Mouse (Mus musculus) A20 (cell line): Measurements from ENCODE around the gene Unc119.

ENCODE experiments used
- DNase-seq: peaks from one replicate; pipeline ENCODE4 v3.0.0-alpha.2; 2011; ENCODE audit warnings: low read depth, low spot score

The Unc119 gene

DNA sequence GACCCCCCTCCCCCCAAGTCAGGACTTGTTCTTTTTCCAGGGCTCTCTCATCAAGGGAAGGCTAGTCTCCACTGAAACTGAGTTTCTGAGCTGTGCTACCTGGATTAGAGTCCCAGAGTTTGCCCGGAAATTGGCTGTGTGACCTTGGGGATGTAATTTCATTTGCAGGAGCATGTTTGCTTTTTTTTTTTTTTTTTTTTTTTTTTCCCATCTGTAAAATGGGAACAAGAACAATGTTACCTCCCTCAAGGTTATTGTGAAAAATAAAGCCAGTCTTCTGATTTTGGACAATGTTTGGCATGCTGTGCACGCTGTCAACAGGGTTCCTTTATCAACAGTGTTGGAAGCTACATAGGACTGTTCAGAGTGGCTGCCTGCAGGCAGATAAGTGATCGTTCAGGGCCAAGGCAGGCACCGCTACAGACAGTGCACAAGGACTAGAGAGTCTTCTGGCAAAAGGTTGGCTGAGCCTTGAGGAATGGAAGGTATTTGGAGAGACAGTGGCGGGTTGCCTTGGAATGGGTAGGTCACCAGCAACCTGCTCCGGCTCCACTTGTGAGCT is 1.1 kb downstream of the Unc119 start:
- no peak for DNase-seq

DNA sequence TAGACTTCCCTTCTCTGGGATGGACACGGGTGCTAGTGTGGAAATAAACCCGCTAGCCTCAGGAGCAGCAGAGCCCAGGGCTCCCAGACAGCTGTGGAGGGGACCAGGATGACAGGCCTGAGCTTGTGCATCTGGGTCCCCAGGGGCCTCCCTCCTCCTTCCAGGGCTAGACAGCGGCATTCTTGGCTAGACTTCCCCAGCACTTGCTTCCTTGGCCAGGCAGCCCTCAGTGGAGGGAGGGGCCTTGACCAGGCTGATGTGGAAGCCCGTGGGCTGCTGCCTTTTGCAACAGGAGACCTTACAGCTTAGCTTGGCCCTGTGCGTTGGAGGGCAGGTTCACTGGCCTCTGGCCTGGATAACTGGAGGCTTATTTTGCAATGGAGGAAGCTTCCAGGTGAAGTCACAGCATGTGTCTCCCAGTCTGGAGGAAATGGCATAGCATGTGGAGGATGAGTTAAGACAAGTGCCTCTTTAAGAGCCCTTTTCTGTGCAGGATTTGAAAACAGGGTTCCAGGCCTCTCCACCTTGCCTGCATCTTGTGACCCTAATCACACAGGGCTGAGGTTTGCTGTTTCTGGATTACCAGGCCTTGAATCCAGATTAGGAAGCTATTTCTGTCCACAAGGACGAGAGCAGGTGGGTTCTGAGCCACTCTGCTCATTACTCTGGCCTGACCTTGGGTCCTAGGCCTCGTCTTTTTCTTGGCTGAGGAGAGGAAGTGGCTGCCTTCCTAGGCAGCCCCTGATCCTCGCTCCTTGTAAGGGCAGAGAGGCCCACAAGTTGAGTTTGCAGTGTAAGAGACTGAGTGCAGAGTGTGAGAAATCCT is 1.8 kb downstream of the Unc119 start:
- DNase-seq: peak; percentile 36

DNA sequence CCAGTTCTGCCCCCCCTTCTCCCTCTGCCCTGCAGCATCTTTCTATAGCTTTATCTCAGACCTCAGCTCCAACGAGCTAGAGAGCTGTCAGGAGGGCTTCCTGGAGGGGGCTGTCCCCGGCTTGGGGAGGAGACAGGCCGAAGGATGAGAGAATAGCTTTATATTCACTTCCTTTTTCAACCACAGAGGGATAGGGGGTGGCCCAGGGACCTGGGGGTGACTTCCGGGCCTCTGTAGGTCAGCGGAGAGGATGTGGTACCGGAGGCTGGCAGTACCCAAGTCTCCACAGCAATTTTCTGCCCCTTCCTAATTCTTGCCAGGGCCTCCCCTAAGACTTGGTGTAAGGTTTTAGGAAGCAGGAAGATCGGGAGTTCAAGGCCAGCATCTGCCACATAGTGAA is 2.5 kb downstream of the Unc119 start:
- DNase-seq: peak; percentile 89

DNA sequence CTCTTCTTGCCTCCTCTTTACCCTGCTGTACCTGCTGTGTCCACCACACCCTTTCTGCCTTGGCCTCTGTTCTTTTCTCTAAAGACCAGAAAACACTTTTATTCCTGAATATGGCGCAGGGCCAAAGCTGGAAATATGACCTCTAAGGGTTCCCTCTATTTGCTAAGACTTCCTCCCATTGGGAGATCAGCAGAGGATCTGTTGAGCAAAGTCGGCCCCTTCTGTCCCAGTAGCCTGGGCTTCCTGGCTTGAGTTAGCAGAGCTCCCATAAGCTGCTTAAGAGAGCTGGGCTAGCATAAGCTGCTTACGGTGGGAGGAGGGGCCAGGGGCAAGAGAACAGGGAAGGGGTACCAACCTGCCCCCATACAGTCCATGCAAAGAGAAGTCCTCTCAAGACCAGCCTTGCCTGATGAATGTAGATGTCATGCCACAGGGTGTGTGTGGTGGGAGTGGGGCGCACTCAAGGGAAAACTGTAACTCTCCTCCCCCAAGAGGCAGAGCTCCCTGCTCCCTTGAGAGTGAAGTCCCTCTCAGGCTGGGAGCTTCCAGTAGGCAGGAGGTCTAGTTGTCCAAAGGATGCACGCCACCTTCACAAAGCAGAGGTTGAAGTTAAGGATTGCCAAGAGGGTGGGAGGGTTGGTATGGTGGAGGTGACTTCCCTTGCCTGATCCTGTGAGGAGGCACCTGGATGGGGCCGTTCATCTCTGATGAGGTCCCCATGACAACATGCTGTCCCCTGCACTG is 3.2 kb downstream of the Unc119 start:
- peak; percentile 76 for DNase-seq

DNA sequence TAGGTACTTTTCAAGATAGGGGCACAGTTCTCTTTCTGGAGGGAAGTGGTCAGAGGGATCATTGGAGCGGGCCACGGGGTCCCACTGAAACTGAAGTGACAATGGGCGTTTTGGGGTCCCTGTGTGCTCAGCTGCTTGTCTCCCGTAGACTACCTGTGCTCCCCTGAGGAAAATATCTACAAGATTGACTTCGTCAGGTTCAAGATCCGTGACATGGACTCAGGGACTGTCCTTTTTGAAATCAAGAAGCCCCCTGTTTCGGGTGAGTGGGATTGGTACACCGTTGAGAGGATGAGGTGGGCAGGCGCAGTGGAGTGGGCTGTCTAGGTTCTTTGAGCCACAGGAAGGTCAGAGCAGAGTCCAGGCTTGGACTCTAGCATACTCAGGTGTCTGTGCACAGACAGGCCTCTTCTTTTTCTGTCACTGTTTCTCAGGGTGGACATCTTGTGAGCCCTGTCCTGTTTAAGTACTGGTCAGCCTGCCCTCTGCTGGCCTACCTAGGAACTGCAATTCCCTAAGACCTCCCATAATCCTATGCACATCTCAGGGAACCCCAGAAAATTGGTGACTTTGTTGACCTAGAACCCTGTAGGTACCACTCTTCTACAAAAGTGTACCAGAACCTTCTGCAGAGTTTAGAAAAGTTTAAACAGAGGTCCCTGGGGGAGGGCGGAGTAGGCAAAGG is 3.9 kb downstream of the Unc119 start:
- DNase-seq: peak; percentile 86

DNA sequence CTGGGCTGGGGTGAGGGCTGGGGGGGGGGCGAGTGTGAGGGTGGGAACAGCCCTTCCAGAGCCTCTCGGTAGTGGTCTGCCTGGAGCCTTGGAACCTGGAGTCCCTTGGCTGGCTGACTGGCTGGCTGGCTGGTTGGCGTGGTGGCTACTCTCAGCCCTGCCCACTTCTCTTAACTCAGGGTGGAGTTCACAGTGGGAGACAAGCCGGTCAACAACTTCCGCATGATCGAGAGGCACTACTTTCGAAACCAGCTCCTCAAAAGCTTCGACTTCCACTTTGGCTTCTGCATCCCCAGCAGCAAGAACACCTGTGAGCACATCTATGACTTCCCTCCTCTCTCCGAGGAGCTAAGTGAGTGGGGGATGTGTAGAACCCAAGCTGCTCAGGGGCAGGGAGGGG is 4.6 kb downstream of the Unc119 start:
- peak; percentile 89 for DNase-seq

DNA sequence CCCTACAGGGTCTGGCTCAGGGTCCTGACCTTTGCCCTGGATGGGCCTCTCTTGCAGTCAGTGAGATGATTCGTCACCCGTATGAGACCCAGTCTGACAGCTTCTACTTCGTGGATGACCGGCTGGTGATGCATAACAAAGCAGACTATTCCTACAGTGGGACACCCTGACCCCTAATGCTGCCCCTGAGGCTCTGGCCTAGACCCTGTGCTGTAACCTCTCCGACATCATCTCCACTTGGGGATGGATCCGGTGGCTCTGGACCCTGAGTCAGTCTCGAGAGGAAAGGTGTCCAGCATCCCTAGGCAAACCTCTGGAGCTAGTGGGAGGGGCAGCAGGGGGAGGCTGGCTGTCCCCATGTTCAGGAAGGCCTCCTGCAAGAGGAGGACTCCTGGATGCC is 5.2 kb downstream of the Unc119 start:
- no peak for DNase-seq

DNA sequence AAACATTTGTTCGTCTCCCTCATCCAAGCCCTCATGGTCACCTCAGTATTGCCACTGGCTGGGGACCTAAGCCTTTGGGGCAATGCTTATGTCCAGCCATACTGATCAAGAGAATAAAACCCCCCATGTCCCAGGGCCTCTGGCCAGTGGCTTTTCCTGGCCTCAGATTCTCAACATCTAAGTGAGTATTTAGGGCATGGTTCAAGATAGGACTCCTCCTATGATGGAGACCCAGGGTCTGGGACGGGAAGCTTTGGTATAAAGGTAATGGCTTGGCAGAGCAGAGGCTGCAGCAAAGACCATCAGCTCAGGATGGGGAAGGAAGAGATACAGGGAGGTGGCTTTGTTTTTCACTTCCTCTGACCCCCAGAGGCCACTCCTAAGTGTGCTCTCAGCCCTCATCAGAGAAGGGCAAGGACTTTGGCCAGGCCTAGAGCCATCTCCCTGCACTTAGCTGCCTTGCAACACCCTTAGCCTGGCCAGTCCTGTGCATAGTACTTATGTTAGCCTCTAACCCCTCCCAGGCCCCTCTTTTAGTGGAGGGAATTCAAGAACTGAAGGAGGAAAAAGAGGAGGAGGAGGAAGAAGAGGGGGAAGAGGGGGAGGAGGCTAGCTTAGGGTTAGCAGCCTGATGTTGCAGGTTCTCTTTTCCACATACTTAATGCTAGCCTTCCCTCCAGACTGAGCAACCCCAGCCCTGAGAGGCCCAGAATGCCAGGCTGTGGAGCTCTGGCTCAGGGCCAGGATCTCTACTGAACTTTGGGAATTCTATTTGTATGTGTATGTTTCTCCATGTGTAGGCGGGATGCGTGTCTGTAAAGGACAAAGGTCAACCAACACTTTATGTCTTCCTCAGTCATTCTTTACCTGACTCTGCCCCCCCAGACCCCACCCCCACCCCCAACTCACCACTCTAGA is 6.4 kb downstream of the Unc119 start:
- peak; percentile 48 for DNase-seq

DNA sequence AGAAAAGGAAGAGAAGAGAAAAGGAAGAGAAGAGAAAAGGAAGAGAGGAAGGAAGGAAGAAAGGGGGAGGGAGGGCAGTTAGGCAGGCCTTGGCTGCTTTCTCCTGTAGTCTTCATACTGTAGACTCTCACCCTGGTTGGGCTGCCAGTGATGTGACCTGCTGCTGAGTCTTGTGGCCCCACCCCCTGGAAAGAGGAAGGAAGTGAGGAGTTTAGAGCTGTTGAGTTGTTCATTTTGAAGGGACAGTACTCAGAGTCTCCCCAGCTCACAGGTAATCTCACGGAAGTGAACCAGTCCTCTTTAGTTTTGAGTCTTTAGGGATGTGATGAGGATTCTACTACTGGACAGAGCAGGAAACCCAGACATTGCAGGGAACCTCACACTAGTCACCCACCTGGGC is 9.8 kb downstream of the Unc119 start:
- peak; percentile 84 for DNase-seq

DNA sequence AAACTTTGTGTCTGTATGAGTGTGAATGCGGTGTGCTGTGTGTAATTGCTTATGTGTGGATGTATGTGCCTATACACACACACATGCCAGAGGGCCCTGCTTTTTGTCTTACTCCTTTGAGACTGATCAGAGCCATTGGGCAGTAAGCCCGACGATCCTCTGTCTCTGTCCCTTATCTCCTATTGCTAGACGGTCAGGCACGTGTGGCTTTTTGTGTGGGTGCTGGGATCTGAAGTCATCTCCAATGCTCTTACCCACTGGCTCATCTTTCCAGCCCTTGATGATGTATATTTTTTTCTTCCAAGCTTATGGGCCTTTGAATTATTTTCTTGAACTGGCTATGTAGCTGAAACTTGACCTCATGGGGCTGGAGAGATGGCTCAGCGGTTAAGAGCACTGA is 11.6 kb downstream of the Unc119 start:
- no peak for DNase-seq

DNA sequence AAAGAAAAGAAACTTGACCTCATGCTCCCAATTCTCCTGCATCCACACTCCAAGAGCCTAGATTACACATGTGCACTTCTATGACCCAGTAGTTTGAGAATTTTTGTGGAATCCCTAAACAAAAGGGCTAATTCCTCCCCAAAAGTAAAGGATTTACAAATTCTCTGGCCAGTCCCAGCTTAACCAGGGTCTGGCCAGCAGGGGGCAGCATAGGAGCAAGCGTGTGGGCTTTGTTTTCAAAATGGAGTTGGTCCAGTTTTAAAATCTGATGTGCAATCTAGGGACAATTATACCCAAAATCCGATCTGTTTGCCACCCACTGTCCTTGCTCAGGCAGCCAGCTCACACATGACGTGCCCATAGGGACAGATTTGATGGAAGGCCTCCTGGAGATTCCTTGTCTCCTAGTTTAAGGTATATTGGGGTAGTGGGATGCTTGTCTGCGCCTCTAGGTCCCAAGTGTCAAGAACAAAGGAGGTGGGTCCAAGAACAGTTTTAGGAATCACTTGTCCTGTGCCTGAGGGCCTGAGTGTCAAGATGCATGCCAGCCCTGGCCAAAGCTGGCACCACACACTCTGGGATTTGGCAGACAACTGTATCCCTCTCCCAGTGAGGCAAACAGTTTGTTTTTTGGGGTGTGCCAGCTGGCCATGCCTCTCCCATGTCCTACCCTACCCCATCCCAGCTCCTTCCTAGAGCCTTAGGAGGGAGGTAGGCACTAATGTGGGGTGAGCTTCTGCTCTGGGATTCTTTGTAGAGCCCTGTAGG is 12.4 kb downstream of the Unc119 start:
- DNase-seq: peak; percentile 72

DNA sequence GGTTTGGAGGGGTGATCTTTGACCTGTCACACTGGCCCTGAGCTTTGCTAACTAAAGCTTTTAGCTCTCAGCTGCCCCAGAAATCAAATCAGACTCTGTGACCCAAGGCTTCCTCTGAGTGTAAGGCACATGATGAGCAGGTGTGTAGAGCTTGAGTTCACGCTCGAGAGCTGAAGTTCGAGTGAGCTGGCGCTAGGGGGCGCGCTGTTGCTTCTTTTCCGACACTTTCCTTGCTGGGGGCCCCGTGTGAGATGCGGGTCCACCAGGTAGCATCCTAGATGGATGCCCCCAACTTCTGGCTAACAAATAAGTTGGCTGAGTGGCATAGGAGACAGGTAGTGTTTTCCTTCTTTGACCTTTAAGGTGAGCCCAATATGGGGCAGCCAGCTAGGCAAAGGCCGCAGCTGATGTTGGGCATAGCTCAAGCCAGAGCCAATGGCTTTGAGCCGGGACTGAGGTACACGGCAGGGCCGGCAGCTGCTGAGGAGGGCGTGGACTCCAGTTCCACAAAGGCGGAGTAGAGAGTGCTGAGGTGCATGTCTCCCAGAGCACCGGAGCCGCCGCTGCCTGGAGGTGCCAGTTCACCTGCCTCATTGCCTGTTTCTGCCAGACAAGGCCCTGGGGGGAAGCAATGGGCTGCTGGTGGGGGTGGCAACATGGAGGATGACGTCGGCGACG is 15.2 kb downstream of the Unc119 start:
- DNase-seq: peak; percentile 78

DNA sequence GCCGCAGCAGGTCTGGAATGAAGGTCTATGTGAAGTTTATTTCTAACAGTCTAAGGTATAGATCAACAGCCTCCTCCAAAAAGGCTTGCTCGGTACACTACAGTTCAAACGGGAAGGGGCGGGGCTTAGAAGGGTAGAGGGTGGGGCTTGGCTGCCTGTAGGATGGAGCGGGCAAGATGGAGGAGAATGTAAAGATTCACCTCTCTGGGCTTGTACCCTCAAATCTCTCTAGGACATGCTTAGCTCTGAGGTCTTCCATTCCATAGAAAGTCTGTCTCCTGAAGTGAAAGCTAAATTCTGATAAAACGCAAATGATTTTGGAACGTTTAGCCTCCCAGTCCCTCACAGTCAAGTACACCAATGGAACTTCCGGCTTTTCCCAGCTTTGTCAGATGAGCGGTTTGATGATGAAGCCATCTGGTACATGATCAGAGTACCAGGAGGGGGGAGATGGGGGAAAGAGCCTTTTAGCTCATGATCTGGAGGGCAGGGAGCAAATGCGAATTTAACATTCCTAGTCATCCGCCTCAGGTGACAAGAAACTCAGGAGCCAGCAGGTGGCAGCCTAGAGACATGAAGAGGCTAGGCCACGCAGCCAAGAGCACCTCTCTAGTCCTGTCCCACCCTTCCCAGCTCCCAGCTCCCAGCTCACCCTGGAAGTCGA is 17.0 kb downstream of the Unc119 start:
- DNase-seq: peak; percentile 85

DNA sequence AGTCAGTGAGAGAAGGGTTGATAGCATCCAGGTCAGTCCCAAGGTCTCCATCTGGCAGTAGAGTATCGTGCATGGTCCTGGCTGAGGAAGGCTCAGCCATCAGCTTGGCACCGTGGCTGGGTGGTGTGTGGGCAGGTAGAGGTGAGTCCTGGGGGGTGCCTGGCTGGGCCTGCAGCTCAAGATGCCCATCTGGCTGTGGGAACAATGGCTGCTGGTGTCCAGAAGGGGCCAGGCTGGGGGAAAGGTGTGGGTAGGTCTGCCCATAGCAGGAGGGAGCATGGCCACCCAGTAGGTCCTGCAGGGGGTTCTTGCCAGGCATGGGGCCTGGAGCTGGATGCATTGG is 17.5 kb downstream of the Unc119 start:
- DNase-seq: no peak

DNA sequence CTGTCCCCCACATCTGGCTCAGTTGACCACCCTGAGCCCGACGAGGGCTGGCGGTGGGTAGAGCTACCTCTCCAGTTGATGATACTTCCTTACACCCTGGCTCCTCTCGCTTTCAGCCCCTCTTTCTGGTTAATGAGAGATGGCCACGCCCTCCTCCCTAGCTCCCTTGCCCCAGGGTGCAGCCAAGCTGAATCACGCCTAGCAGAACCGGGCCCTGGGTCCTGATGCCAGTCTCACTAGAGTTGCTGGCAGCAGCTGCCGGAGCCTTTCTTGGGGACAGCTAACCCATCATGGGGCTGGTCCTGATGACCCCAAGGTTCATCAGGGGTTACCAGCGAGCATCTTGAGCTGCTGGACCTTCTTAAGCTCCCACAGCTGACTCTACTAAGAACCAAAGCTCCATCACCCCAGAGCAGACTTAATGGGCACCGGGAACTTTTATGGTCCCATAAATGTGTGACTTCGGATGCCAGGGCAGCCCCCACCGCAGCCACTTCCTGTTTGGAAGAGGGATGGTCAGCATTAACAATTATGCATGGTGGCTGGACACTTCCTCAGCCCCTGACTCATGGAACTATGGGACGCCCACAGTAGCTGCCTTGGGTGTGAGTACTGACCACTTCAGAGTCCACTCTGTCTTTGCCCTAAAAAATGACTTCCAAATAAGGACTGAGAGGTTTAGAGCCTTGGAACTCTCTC is 20.2 kb downstream of the Unc119 start:
- DNase-seq: no peak

DNA sequence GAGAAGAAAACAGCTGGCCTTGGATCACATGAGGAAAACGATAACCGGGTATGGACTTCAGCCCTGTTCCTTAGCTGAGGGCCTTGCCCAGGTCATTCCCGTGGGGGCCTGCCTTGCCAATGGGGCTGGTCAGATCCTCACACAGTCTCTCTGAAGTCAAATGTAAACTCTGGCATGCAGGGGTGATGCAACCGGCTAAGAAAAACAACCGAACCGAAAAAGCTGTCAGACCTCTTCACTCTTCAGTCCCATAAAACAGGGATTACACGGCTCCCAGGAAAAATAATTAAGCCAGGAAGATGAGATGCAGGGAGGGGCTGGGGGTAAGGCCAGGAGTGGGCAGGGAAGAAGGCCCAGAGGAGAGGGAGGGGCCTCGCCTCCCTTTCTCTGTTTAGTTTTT is 20.8 kb downstream of the Unc119 start:
- no peak for DNase-seq

DNA sequence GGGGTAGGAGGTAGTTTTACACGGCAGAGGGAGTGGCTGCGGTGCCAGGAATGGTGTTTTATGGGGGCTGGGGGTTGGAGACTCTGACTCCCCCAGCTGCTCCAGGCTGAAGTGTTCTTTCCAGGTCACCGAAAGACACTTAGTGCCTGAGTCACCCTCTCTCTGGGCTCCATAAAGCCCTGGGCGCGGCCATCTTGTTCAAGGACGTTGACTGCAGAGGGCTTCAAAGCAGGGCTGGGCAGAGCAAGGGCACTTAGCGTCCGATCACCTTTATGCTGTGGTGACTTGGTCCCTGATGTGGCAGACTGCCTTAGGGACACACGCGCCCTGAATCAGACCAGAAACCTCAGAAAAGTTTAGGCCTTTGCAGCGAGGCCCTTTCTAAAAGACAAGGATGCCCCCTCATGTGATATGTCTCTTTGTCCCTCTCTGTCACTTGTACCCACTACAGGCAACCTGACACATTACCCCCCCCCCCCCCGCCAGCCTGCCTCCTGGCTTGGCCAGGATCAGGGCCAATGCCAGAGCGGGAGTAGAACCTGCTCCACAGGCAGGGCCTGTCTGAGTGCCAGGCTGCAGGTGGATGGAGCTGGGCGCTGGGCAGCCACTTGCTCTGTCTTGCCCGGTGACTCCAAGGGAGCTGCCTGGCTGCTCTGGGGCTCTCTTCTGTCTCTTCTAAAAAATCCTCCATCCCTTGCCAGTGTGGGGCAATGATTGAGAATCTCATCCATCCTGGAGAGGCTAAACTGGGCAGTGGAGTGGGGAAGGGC is 24.4 kb downstream of the Unc119 start:
- DNase-seq: no peak

DNA sequence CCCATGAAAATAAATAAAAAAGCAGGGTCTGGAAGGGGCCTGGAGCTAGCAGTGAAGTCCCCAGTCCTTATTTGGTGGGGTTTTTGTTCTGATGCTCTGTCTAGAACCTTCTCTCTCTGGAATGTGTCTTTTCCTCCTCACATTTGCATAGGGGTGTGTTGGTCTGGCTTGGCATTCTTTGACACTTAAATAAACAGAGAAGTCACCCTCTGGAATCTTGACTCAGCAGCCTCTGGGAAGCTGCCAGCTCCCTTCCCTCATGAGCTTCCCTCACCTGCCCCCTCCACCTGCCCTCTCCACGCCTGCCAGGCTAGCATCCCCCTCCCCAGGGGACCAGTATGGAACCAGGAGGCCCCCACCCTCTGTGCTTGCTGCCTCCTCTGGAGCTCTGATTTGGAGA is 27.1 kb downstream of the Unc119 start:
- DNase-seq: no peak
